Mouse (Mus musculus) thymus, postnatal 25 days (tissue): ENCODE measurements around the gene Gm14408.
"Not testable (repeated sequence)": the region's sequence is repeated elsewhere in the genome, so short reads cannot be mapped to it uniquely, and the experiment has no call there.

ENCODE experiments used
- DNase-seq: peaks from one replicate; pipeline ENCODE4 v3.0.0; 2022

Gm14408 gene

DNA sequence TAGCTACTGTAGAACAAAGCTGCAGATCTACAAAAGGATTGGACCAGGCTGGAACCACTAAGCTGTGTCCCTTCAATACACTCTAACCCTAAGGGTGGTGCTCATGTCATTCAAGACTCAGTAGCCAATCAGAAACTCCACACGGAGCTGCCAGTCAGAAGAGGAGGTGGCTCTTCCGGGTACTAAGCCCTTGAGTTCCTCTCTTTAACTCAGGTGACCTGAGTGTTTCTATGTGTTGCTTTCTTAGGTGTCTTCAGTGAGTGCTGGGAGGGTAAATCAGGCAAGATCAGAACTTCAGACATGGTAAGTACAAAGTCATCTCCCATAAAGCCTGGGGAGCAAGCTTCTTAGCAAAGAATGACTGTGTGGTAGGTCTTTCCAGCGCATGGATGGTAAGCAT, at the start of gene Gm14408:
TSS of gene Gm14408 (plus strand) at position 301 of the 400 bp plus-strand sequence.
- not testable (repeated sequence) for DNase-seq

DNA sequence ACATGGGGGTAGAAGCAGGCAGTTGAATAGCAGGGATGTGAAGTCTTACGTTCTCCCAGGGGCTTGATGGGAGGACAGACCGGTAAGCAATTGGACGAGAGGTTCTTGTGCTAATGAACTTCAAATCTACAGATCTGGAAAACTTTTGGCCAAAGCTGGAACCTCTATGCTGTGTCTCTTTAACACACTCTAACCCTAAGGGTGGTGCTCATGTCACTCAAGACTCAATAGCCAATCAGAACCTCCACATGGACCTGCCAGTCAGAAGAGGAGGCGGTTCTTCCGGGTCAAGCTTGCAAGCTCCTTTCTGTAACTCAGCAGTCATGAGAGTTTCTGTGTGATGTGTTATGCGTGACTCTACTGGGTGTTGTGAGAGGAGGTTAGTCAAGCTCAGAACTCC, 32.6 kb upstream of the Gm14408 start, which contains the start of gene Gm14295:
TSS of gene Gm14295 (plus strand) at position 301 of the 400 bp plus-strand sequence.
- DNase-seq, result not testable (repeated sequence)

DNA sequence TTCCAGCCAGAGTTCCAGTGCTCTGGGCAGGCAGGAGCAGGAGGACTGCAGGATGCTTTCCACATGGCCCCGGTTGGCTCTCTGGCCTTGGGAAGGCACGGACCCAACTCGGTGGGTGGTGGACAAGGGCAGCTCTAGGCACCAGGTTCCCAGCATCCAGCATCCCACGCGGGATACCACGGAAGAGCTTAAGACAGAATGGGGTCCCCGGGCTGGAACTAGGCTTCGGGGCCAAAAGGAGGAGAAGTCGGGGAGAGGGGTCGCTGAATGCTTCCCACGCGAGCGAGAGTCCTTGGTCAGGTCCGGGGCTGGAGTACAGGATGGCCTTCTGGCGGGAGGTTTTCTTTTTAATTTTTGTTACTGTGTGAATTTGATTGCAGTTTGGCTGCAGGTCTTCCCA, 32.2 kb upstream of the Gm14408 start:
- not testable (repeated sequence) for DNase-seq
